Mouse (Mus musculus) embryonic facial prominence, embryonic 11.5 days (tissue): ENCODE measurements around the gene Slc29a2. TPM values are rescaled to one million over a fixed set of nuclear protein-coding genes. Genes with fewer than 3 reads are reported as not detected.
A peak's percentile ranks its signal among the peaks of the same experiment; 100 is the strongest.

Experiments used
- ATAC-seq: fragments of 200-750 bp; cut with Nextera tagmentation; replicated peaks from 2 replicates; pipeline ENCODE4 v1.8.0; 2017; ENCODE audit warnings: low read depth; ENCODE audit not compliant: insufficient number of reproducible peaks, low FRiP score, low TSS enrichment
- DNase-seq: peaks from one replicate; pipeline ENCODE4 v3.0.0-alpha.2; 2015; ENCODE audit warnings: low spot score
- H3K27ac ChIP-seq: fragments of 300-500 bp; sonication (generic); replicated peaks from 2 replicates; pipeline ENCODE4 v1.5.1; 2014; ENCODE audit warnings: mild to moderate bottlenecking, low read depth, low read length, control low read depth
- H3K27me3 ChIP-seq: fragments of 300-500 bp; sonication (generic); 2 replicates; pipeline ENCODE4 v1.6.1; 2014; ENCODE audit warnings: mild to moderate bottlenecking, low read length, moderate library complexity, mixed read lengths; ENCODE audit not compliant: control insufficient read depth, insufficient read depth
- H3K36me3 ChIP-seq: fragments of 300-500 bp; sonication (generic); replicated peaks from 2 replicates; pipeline ENCODE4 v1.6.1; 2014; ENCODE audit warnings: low read depth, mild to moderate bottlenecking, low read length, moderate library complexity, mixed read lengths; ENCODE audit not compliant: control insufficient read depth, insufficient read depth
- H3K4me1 ChIP-seq: fragments of 300-500 bp; sonication (generic); 2 replicates; pipeline ENCODE4 v1.6.1; 2014; ENCODE audit warnings: low read length, mixed read lengths; ENCODE audit not compliant: control insufficient read depth, insufficient read depth
- H3K4me2 ChIP-seq: fragments of 300-500 bp; sonication (generic); 2 replicates; pipeline ENCODE4 v1.6.1; 2014; ENCODE audit warnings: low read depth, mild to moderate bottlenecking, control low read depth, low read length, moderate library complexity
- H3K4me3 ChIP-seq: fragments of 300-500 bp; sonication (generic); 2 replicates; pipeline ENCODE4 v1.5.1; 2014; ENCODE audit warnings: low read depth, low read length, control low read depth
- H3K9ac ChIP-seq: fragments of 300-500 bp; sonication (generic); replicated peaks from 2 replicates; pipeline ENCODE4 v1.6.1; 2014; ENCODE audit warnings: mild to moderate bottlenecking, control low read depth, low read length
- H3K9me3 ChIP-seq: fragments of 300-500 bp; sonication (generic); replicated peaks from 2 replicates; pipeline ENCODE4 v1.6.1; 2016; ENCODE audit warnings: mild to moderate bottlenecking, low read length, inconsistent platforms, mixed read lengths; ENCODE audit not compliant: control insufficient read depth
- WGBS: fragments of 180-500 bp; shearing (Covaris S2); extraction: QIAGEN DNeasy Blood & Tissue Kit; methylation state at CpG from one replicate; pipeline ENCODE4 v1.1.7; 2014; 5-methylcytosine and 5-hydroxymethylcytosine counted together
- polyA plus RNA-seq: library from polyadenylated mRNA; unstranded; fragments of >200 nt; fragmentation: Nextera tagmentation; extraction: Ambion mirVana; gene quantifications from 2 replicates; pipeline ENCODE4 v1.2.1, GENCODE M21; 2014

The Slc29a2 gene
- polyA plus RNA-seq, 1 experiment from 2014 or later = 4.4 TPM

DNA sequence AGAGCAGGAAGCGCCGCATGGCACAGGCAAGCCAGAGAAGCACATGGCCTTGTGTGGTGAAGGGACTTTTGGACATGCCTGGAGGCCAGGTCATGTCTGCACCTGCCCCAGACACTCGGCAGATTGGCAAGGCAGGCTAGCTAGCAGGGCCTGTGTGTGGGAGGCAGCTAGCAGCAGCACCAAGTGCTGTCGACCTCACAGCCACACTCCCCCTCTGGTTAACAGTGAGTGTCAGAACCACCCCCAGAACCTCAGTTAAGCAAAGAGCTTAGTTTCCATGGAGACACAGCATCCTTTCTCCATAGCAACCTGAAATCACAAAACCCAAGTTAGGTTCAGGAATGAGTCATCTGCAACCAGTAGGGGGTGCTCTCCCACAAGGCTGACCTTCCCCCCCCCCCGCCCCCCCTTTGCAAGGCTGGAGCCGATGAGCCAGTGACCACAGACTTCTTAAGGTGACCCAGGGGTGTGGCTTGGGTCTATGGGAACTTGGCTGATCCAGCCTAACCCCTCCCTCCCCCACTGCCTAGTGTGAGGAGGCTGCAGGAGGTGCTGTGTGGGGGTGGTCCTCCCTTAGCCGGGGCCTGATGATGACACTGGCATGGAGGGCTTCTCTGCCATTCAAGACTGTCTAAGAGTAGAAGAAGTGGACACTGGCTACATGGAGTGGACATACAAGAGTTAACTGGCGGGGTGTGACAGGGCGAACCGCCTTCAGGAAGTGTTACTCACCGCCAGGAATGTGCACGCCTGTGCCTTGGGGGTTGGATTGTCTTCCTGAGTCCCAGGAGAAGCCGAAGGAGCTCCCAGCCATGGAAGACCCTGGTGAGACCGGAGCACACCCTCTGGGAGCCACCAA, 26.6 kb downstream of the Slc29a2 start, which contains the start of gene Rin1:
Rin1 (plus strand) TSS at position 435 of the 859 bp plus-strand sequence.
- WGBS = 16% methylated on average over 13 of the region's 14 CpGs
- H3K4me3 ChIP-seq = peak within 1 kb of the TSS; percentile 7; the same call in 1 of the 2 replicates
- H3K4me1 ChIP-seq = peaks cover 3% of the 10 kb centered on the region
- no peak within 1 kb of the TSS for H3K27ac ChIP-seq
- H3K27me3 ChIP-seq = peaks cover 23% of the 10 kb centered on the region
- DNase-seq = peak; percentile 71
- ATAC-seq = 0 out of 2 replicates have a peak, but pooled peaks have one; percentile 16
- H3K9ac ChIP-seq = peak within 1 kb of the TSS; percentile 22; the same call in 1 of the 2 replicates
- H3K9me3 ChIP-seq = no peaks in the 10 kb centered on the region
- H3K4me2 ChIP-seq = peak within 1 kb of the TSS; percentile 26
- peaks cover 2% of the 10 kb centered on the region for H3K36me3 ChIP-seq

GRCm38 (mm10) chr19:5051031-5051430, 27.4 kb downstream of the Slc29a2 start:
- WGBS = 2% methylated on average over 17 of the region's 17 CpGs
- Histone ChIP-seq H3K9me3 (no peaks in the 10 kb centered on the region), H3K27me3 (peaks cover 23% of the 10 kb centered on the region), H3K36me3 (peaks cover 2% of the 10 kb centered on the region), H3K4me2 (peak overlapping the region; percentile 26), H3K9ac (peak overlapping the region; percentile 22; the same call in 1 of the 2 replicates), H3K4me3 (peak overlapping the region; percentile 7; the same call in 1 of the 2 replicates), H3K27ac (no peak overlapping the region), H3K4me1 (peaks cover 3% of the 10 kb centered on the region)
- DNase-seq = no peak
- ATAC-seq = 0 out of 2 replicates have a peak, but pooled peaks have one; percentile 14

DNA sequence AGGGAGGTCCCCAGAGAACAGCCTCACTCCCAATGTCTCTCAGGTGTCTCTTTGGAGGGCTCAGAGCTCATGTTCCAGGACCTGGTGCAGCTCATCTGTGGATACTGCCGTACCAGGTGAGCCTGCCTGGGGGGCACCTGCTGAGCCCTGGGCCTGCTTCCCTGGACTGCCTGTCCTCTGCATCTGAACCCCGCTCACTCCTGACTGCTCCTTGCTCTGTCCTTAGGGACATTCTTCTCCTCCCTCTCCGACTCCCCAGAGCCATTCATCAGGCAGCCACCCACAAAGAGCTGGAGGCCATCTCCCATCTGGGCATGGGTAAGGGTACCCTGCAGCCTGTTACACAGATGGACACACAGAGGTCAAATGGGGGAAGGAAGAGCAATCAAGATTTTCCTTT, 27.9 kb downstream of the Slc29a2 start:
- DNase-seq (no peak), ATAC-seq (no peak)
- H3K27ac ChIP-seq = no peak overlapping the region
- H3K4me2 ChIP-seq = peak overlapping the region; percentile 13
- peak overlapping the region; percentile 22; the same call in 1 of the 2 replicates for H3K9ac ChIP-seq
- WGBS = 47% methylated on average over 3 of the region's 3 CpGs
- H3K4me3 ChIP-seq = peak overlapping the region; percentile 7; the same call in 1 of the 2 replicates
- H3K4me1 ChIP-seq = peaks cover 3% of the 10 kb centered on the region
- H3K27me3 ChIP-seq = peaks cover 23% of the 10 kb centered on the region
- H3K9me3 ChIP-seq = no peaks in the 10 kb centered on the region
- peaks cover 2% of the 10 kb centered on the region for H3K36me3 ChIP-seq

GRCm38 (mm10) chr19:5052166-5052822, 28.6 kb downstream of the Slc29a2 start:
- WGBS = 26% methylated on average over 25 of the region's 25 CpGs
- DNase-seq (no peak), ATAC-seq (no peak)
- Histone ChIP-seq H3K9ac (no peak overlapping the region; the same call in 1 of the 2 replicates), H3K27ac (no peak overlapping the region), H3K4me3 (no peak overlapping the region), H3K36me3 (peaks cover 2% of the 10 kb centered on the region), H3K9me3 (no peaks in the 10 kb centered on the region), H3K4me2 (no peak overlapping the region; the same call in 1 of the 2 replicates), H3K4me1 (peaks cover 3% of the 10 kb centered on the region), H3K27me3 (peaks cover 23% of the 10 kb centered on the region)

GRCm38 (mm10) chr19:5052853-5053252, 29.2 kb downstream of the Slc29a2 start:
- 60% methylated on average over 17 of the region's 17 CpGs for WGBS
- Histone ChIP-seq H3K36me3 (peaks cover 2% of the 10 kb centered on the region), H3K9ac (no peak overlapping the region), H3K27me3 (peaks cover 23% of the 10 kb centered on the region), H3K4me2 (no peak overlapping the region), H3K27ac (no peak overlapping the region), H3K4me1 (peaks cover 3% of the 10 kb centered on the region), H3K9me3 (no peaks in the 10 kb centered on the region), H3K4me3 (no peak overlapping the region)
- no peak for DNase-seq
- no peak for ATAC-seq

DNA sequence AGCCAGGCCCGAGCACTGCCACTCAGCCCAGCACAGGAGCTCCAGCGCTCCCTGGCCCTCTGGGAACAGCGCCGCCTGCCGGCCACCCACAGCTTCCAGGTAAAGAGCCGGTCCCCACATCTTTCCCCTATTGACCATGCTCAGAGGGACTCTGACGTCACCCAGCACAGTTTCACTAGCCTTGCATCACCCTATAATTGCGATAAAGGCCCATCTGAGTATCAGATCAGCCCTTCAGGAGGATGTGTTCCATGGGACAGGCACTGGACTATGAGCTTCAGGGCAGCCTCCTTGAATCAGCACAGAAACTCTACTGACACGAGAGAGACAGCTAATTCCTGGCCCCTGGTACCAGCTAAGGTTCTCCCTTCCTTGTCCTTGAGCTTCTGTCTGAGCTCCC, 30.2 kb downstream of the Slc29a2 start:
- H3K4me3 ChIP-seq = no peak overlapping the region
- no peak overlapping the region for H3K9ac ChIP-seq
- DNase-seq (peak; percentile 73), ATAC-seq (no peak)
- H3K4me2 ChIP-seq = no peak overlapping the region
- no peaks in the 10 kb centered on the region; the same call in 1 of the 2 replicates for H3K36me3 ChIP-seq
- H3K4me1 ChIP-seq = peaks cover 12% of the 10 kb centered on the region
- 22% methylated on average over 9 of the region's 9 CpGs for WGBS
- H3K27ac ChIP-seq = no peak overlapping the region
- H3K27me3 ChIP-seq = peaks cover 23% of the 10 kb centered on the region
- H3K9me3 ChIP-seq = no peaks in the 10 kb centered on the region

DNA sequence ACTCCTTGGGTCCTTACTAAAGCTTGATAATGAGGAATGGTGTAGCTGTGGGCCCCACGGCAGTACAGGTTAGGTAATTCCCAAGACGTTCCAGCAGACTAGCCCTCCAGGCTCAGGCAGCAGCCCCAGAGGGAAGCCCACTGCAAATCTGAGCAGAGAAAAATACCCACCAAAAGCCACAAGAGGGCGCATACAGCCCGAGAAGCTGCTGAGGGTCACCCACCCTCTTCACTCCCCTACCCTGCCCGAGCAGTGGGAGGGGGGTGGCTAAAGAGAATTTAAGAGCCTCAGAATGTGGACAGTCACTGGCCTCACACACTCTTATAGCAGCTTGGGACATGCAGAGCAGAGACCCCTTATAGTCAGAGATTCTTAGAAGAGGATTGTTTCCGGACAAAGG, 32.6 kb downstream of the Slc29a2 start:
- Histone ChIP-seq H3K27me3 (peaks cover 23% of the 10 kb centered on the region), H3K9ac (peak overlapping the region; percentile 15; the same call in 1 of the 2 replicates), H3K4me3 (no peak overlapping the region), H3K36me3 (no peaks in the 10 kb centered on the region), H3K27ac (no peak overlapping the region), H3K4me2 (no peak overlapping the region), H3K9me3 (no peaks in the 10 kb centered on the region), H3K4me1 (peaks cover 22% of the 10 kb centered on the region)
- WGBS = 10% methylated on average over 6 of the region's 6 CpGs
- DNase-seq (peak; percentile 89), ATAC-seq (no peak; the same call in 1 of the 2 replicates)
